Mouse (Mus musculus): ENCODE data around the gene Sf3a2.
"Not testable (repeated sequence)": the region's sequence is repeated elsewhere in the genome, so short reads cannot be mapped to it uniquely, and the experiment has no call there.

Sf3a2 gene

DNA sequence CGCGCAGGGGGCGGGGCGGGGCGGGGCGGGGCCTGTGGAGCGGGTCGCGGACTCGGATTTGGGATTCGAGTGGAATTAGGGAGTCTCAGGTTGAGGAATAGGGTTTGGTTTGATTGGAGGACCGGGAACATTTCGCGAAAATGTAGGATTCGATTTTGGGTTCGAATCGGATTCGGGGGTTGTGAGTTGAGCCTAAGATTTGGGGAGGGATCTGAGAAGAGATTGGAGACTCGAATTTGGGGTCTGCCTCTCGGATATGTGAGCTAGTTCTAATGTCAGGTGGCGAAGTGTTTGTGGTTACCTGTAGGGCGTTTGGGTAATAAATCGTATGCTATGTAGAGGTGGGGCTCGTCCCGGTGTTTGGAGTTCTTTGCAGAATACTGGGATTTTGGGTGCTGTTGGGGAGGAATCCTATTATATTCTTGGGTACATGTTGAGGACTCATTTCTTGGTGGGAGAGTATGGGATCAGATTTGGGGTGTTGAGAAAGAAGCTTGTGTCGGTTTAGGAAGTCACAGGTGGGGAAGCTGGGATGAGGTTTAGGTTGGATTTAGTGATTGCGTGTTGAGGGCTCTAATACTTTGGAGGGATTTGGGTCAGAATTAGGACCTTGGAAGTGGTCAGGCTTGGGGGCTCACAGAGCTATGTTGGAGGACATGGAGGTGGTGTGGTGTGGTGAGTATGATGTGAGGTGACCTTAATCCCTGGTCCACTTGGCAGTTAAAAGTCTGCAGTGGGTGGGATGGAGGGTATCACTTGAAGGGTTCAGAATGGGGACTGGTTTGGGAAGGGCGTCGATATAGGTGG lies 29.3 kb downstream of the Sf3a2 start:
- no peak for DNase-seq

DNA sequence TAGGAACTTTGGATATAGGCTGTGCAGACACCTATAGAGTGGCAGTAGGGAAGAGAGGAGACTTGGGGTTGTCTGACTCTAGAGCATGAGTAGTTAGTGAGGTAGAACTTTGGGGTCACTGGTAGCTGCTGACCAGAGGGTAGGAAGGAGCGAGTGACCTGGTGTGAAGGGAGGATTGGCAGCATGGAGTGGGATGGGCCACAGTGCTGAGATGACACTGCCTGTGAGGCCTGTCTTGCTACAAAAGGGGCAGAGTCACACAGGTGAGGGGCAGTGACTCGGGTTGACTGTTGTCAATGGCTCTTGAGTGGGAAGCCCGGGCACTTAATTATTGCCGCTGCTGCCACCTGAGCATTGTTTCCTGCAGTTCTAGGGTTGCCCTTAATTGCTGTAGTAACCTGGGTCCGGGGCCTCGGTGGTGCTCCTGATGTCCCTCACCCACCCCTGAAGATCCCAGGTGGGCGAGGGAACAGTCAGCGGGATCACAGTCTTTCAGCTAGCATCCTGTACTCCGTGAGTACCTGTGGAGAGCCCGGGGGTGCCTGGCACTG lies 29.9 kb downstream of the Sf3a2 start:
- no peak for DNase-seq

DNA sequence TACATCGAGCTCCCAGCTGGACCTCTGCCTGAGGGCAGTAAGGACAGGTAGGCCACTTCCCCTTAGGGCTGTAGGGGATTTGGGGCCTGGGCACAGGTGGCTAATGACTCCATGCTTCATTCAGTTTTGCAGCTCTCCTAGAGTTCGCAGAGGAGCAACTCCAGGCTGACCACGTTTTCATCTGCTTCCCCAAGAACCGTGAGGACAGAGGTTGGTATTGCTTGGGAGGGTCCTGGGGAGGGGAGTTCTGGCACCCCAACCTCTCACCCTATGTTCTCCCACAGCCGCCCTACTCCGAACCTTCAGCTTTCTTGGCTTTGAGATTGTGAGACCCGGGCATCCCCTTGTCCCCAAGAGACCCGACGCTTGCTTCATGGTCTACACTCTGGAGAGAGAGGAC lies 30.6 kb downstream of the Sf3a2 start:
- DNase-seq: not testable (repeated sequence)

DNA sequence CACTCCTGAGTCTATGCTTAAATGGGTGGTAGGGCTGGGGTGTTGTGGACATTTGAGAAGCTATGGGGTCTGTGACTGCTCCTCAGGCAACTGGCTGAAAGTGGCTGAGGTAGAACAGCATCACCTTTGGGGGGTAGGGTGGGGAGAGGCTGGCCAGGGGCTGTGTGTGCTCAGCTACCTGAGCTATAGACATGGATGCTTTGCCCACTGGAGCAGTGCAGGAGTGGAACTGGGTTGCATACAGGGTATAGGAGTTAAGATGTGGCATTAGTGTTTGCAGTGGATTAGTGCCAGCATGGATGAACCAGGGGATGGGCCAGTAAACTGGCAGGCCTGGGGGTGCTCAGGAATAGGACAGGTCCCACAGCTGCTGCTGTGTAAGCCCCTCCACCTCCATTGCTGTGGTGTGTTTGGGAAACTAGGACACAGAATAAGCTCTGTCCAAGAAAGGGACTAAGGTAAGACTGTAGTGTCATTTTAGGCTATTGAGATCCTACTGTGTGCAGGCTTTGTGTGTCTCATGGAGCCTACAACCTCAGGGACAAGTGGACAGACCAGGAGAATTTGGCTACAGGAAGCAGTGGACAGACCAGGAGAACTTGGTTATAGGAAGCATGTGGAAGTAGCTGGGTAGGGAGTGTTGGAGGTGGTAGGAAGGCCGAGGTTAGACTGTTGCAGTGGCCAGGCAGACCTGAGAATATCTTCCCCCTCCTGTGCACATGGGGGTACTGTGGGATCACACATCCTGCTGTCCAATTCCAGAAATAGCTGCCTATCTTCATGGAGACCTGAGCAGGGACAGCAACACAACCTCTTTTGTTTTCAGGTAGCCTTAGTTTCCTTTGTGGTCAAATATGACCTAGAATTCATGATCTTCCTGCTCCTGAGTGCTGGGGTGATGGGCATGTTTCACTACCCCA lies 31.6 kb downstream of the Sf3a2 start:
- DNase-seq: no peak

DNA sequence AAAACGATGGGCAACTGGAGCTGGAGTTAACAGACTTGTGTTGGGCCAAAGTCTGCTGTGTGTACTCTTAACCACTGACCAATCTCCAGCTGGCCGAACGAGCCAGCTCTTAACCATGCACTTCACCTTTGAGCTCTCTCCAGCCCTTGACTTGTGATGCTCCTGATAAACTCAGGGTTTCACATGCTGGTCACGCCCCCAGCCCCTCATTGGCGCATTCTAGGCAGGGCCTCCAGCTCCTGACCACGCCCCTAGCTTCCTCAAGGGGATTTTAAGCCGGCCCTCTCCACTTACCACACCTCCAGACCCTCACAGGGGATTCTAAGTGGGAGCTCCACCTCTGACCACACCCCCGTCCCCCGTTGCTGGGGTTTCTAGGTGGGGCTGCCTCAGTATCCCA lies 33.1 kb downstream of the Sf3a2 start:
- DNase-seq: no peak

DNA sequence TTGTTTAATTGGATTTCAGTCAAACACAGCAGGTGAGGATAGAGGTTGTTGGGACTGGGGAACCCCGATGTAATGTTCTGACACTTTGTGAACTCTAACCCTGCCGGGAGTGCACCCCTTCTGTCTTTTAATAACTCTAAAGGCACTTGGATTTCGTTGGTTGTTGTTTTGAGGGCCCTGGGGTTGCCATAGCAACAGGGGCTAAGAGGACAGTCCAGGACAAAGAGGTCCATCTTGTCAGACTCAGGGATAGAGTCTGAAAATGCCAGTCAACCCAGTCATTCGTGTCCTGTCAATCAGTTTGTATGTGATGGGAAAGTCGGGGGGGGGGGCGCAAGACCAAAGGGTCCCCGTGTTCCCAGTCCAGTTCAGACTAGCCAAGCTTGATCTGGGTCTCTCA lies 34.8 kb downstream of the Sf3a2 start:
- DNase-seq: no peak

DNA sequence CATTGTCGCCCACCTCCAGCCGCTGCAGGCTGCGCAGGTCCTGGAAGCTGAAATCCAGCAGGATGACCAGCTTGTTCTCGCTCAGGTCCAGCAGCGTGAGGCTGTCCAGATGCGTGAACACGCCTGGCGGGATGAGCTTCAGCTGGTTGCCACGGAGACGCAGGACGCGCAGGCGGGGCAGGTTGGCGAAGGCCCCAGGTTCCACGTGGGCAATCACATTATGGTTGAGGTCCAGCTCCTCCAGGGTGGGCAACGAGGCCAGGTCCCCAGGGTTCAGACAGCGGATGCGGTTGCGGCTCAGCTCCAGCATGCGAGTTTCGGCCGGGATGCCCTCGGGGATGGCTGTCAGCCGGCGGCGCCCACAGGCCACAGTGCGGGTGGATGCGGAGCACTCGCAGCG lies 37.6 kb downstream of the Sf3a2 start:
- DNase-seq: no peak

DNA sequence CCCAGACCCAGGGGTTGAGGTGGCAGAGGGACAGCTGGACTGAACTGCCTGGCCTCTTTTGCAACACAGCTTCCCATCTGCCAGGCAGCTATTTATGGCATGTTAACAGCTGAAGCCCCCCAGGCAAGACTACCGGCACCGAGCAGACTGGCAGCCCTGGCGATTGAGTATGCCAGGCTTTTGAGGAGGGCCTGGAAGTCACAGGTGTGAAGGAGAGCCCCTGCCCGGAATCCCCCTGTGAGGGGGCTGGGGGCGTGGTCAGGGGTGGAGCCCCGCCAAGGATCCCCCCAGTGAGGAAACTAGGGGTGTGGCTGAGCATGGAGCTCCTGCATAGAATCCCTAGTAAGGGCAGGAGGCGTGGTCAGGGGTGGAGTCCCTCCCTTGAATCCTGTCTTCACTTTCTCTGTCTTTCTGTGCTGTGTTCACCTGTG lies 39.0 kb downstream of the Sf3a2 start:
- no peak for DNase-seq

DNA sequence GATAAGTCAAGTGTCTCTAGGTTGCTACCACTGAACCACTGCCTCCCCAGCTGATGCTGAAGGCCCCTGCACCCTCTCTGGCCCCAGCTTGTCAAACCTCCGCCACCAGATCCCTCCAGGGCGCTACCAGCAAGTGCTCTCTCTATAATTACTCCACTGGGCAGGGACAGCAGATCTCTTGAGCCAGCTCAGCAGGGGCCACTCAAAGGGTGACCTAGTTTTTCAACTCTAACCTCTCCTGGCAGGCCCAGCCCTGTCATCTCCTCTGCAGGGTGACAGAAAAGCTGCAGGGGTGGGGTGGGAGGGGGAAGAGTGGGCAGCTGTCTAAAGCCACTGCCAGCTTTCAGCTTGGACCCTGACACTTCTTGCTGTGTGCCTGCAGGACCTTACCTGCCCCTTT lies 39.8 kb downstream of the Sf3a2 start:
- DNase-seq: no peak

DNA sequence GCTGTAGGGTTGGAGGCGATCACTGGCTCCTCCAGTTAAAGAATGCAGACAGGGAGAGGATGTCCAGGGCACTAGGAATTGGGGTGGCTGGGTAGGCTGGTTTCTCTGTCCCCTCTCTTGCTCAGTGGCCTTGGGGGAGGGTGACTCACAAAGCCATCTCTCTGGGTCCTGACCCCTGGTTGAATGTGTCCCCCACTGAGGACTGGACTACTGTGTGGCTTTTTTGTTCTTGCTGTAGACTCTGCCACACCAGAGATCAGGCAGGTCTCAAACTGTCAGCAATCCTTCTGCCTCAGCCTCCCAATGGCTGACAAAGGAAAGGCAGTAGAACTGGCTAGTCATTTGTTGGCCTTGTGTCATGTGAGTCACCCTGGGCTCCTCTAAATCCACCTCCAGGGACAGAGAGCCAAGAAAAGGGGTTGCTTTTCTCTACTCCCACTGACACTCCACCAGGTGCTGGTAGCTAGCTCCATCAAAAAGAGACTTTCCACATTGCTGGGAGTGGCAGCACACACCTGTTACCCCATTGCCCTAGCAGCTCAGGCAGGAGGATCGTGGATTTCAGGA lies 40.4 kb downstream of the Sf3a2 start:
- DNase-seq: no peak

DNA sequence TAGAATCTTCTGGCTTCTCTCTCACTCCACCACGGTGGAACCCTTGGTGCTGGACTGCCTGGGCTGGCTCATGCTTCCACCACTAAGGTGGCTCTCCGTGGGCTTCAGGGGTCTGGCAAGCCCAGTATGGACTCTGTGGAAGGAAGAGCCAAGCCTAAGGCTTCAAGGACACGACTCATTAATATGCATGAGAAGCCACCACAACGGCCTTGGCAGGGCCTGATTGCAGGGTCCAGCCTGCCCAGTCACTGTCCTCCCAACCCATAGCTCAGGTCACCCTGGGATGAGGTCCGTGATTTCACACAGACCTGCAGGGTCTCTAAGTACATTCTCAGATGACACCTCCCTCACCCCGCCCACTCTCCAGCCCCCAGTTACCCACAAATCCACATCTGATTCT lies 41.9 kb downstream of the Sf3a2 start:
- DNase-seq: no peak

DNA sequence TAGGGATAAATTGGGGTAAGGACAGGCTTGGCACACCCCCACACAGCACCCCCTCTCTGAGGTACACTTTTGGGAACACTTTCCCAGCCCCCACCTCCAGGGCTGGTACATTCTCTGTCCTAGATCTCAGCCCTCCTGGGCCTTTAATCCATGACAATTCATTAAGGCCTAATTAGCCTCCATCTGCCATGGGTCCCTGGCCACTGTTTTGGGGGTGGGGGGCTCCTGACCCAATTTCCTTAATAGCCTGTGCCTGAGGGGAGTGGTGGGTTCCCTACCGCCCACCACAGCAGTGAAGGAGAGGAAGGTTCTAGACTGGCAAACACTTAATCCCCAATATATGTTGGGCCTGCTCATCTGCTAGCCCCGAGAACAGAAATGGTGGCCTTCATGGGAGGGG lies 43.7 kb downstream of the Sf3a2 start:
- DNase-seq: no peak

DNA sequence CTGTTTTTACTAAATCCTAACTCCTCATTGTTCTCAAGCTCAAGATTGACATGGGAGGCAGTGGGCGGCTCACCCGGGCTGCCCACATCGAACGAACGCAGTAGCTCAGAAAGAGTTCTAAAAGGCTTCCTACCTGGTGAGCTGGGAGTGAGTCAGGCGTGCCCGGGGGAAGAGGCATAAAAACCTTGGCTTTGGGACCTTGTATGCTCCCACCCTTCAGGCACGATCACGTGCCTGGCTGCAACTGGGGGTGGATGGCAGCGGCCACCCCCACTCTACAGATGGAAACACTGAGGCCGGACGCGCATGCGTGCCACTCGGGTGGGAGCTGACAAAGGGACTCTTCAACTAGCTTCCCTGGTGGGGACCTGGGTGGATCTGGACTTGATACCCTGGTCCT lies 44.3 kb downstream of the Sf3a2 start:
- DNase-seq: no peak

DNA sequence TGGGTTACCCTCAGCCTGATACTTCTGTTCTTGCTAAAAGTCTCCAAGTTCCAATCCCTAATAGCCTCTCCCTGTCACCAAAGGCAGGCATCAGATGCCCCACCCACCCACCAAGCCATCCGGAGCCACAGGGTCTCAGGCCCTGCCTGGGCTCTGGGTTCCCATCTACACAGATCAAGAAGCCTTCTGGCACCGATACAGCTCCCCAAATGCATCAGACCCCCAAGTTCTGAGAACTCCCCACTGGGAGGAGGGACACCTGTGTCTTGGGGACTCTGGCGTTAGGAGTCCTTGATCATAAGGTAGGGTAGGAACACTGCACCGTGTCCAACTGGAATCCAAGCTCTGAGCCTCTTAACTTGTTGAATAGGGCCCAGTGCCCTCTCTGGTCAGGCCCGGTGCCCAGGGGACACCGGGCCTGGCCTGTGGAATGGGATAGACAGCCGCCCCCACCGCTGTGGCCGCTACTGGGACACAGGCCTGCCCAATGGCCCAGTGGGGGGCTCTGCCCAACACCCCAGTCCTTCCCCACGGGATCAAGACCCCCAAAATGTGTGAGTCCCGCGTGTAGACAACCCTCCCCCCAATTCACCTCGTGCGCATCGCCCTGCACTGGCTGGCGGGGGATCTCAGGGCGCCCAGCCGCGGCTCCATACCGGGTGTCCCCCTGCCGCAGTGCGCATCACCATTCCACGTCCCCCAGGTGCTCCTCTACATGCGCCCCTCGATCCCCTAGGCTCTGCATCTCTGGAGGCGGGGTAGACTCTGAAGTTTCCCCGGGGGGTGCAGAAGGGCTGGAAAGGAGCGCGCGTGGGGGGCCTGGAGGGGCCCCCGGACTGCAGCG lies 45.3 kb downstream of the Sf3a2 start:
- DNase-seq: no peak

DNA sequence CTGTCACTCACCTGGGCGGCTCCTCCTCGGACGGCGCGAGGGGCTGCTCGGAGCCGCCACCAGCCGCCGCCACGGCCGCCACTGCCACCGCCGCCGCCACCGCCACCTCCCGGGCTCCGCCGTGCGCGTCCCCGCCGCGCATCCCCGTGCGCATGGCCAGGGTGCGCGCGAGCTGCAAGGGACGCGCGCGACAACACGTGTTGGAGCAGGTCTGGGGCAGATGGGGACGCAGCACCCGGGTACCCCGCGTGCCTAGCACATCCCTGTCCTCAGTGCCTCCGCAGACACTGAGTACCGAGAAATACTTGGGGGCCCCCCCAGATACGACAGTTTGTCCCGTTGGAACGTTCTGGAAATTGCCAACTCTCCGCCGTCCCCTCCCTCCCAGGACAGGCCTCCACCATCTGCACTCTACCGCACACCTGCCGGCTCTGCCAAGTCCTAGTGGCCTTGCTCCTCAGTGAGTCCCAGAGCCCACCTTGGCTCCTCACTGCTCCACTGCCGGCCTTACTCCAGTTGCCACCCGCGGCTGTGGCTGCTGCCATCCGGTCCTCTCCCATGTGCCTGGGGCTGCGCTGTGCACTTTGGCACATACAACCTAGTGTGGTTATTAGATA lies 46.0 kb downstream of the Sf3a2 start, which contains the start of gene Lingo3:
Gene Lingo3, minus strand, starts transcription at position 109 of the 617 bp plus-strand sequence.
- DNase-seq: peak; percentile 72

DNA sequence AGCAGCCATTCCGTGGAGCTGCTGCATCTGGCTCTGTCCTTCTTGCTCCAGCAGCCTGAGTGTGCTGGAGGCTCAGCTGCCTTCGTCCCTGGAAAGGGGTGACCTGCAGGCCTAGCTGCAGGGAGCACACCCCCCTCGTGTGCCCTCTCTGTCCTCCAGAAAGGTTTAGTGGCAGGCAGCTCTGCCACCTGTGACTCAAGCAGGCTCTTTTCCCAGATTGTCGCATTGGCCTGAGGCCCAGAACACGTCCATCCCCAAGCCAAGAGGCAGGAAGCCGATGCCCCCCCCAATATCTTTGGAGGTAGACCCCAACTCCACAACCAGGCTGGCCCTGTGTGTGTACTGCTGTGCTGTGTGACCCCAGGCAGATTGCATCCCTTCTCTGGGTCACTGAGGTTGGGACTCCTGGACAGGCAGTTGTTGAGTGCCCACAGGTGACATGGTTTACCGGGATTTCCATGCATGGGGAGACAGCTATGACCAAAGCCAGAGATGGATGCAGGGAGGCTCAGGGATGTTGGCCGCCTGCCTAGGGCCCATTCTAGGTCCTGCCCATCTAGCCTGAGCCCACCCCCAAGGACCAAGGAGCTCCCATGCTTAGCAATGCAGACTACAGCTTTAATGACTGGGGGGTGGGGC lies 47.2 kb downstream of the Sf3a2 start:
- no peak for DNase-seq

DNA sequence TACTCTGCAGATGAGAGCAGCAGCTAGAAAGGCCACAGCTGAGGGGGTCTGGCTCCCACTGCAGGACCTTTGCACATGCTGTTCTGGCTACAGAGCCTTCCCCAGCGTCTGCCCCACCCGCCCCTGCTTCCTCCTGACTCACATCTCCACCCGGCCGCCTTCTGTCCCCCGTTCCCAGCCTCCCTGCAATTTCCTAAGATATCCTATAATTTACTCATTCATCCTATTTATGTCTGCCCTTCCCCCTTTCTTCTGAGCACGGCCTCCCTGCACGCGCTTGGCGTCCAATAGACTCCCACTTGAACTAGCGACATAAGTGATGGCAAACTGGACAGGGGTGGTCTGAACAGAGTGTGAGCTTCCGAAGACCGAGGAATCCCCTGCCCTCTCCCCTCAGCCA lies 47.7 kb downstream of the Sf3a2 start:
- DNase-seq: peak; percentile 54

DNA sequence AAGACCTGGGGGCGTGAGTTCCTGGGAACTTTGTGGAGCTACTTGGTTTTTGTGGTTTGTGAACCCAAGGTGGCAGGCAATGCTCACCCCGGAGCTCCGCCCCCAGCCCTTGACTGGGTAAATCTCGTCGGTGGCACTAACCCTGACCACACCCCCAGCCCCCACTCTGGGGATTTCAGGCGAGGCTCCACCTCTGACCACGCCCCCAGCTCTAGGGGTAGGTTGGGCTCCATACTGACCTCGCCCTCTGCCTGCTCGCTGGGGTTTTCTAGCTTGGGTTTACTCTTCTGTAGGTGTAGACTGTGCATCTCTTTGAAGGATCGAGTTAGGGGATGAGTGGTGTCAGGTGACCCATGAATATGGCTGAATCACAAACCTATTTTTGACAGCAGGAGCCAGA lies 50.6 kb downstream of the Sf3a2 start:
- no peak for DNase-seq
